Mouse (Mus musculus) thymus, adult 2 months (tissue): ENCODE measurements at regions not wholly inside any gene's neighbourhood (a gene's known extent, or its start where the extent isn't known, plus 50 kb on each side); places are given as distances from the start of the nearest gene placed in this dataset.

Source experiments
- CTCF ChIP-seq: fragments of 200-500 bp; IDR thresholded peaks from 2 replicates; pipeline ENCODE4 v1.5.1; 2012; ENCODE audit warnings: mild to moderate bottlenecking, control low read depth, low read length, moderate library complexity, borderline replicate concordance; ENCODE audit not compliant: control insufficient read depth, poor library complexity, insufficient read depth; ENCODE audit errors: extremely low read depth
- POLR2A ChIP-seq: fragments of 200-500 bp; IDR thresholded peaks from 2 replicates; pipeline ENCODE4 v1.6.1; 2012; ENCODE audit warnings: mild to moderate bottlenecking, low read length, control low read depth, moderate library complexity; ENCODE audit not compliant: control insufficient read depth, poor library complexity, insufficient read depth; ENCODE audit errors: extremely low read depth

GRCm38 (mm10) chr8:78148006-78148405 lies 65.1 kb upstream of the Ttc29 start:
- TF ChIP-seq CTCF = no peak
- TF ChIP-seq POLR2A = no peak
